Mouse (Mus musculus): Measurements from ENCODE around the gene 1810030O07Rik. TPM values are rescaled to one million over a fixed set of nuclear protein-coding genes. Genes with fewer than 3 reads are reported as not detected.

1810030O07Rik gene
- total and polyA plus RNA-seq, 3 experiments: 31.4 to 216 (median 32.3) TPM

GRCm38 (mm10) chrX:12686910-12687309 lies 13.4 kb upstream of the 1810030O07Rik start:
- Histone ChIP-seq H3K27me3 (ENCODE audit: control insufficient read depth in 1 of 2, insufficient read depth in 2 of 2, low read length in 2 of 2) (no peaks in the 10 kb centered on the region), H3K4me1 (ENCODE audit: control insufficient read depth in 1 of 2, insufficient read depth in 2 of 2, low read length in 2 of 2) (no peaks in the 10 kb centered on the region), H3K79me2 (ENCODE audit: control insufficient read depth, insufficient read depth, low read length, poor library complexity) (no peaks in the 10 kb centered on the region), H3K9ac (ENCODE audit: control insufficient read depth, low read depth, low read length, poor library complexity, severe bottlenecking) (no peak overlapping the region), H3K36me3 (ENCODE audit: control insufficient read depth in 1 of 2, insufficient read depth in 2 of 2, low read length in 2 of 2) (peaks cover 0 to 41% of the 10 kb centered on the region in 2 experiments; a peak in 2 of 4 replicates), H3K9me3 (replicated peaks; ENCODE audit: insufficient read depth, low read length) (no peaks in the 10 kb centered on the region), H3K4me3 (ENCODE audit: control insufficient read depth in 1 of 2, insufficient read depth in 1 of 2, low read depth in 2 of 2, low read length in 2 of 2) (no peak overlapping the region), H3K27ac (ENCODE audit: control insufficient read depth, low read depth, low read length) (no peak overlapping the region)
- DNase-seq (ENCODE audit: low read depth, low spot score): no peak
- TF ChIP-seq GABPA (IDR thresholded peaks at IDR 0.05; ENCODE audit: low read depth, low read length) (no peak), GATA1 (IDR thresholded peaks at IDR 0.05; ENCODE audit: low read depth, low read length) (no peak), ETS1 (IDR thresholded peaks at IDR 0.05; ENCODE audit: low read depth, low read length) (no peak), NRF1 (IDR thresholded peaks at IDR 0.05; ENCODE audit: insufficient read depth, low read depth, low read length, poor library complexity, severe bottlenecking) (no peak), SIN3A (IDR thresholded peaks at IDR 0.05; ENCODE audit: low read length) (no peak), MYB (IDR thresholded peaks at IDR 0.05; ENCODE audit: low read depth, low read length) (no peak), USF1 (IDR thresholded peaks at IDR 0.05; ENCODE audit: low read depth, low read length) (no peak), TBP (IDR thresholded peaks at IDR 0.05; ENCODE audit: low read depth, low read length) (no peak), TCF12 (IDR thresholded peaks at IDR 0.05; ENCODE audit: low read depth, low read length) (no peak), RAD21 (IDR thresholded peaks at IDR 0.05; ENCODE audit: low read depth, low read length) (no peak), E2F4 (IDR thresholded peaks at IDR 0.05; ENCODE audit: borderline replicate concordance, low read depth, low read length) (no peak), RCOR1 (IDR thresholded peaks at IDR 0.05; ENCODE audit: low read depth, low read length) (no peak), NELFE (IDR thresholded peaks at IDR 0.05; ENCODE audit: low read depth, low read length) (no peak), JUND (IDR thresholded peaks at IDR 0.05; ENCODE audit: low read depth, low read length) (no peak), MAZ (IDR thresholded peaks at IDR 0.05; ENCODE audit: low read depth, low read length) (no peak)

- TF ChIP-seq MAX (IDR thresholded peaks at IDR 0.05; ENCODE audit: low read length): no peak
- no peak for TF ChIP-seq EP300 (IDR thresholded peaks at IDR 0.05; ENCODE audit: low read depth in 1 of 2, low read length in 2 of 2)
- TF ChIP-seq MEF2A (IDR thresholded peaks at IDR 0.05; ENCODE audit: extremely low read depth, insufficient replicate concordance, low read depth, low read length, poor library complexity, severe bottlenecking): no peak
- TF ChIP-seq GATA1 (IDR thresholded peaks at IDR 0.05; ENCODE audit: low read depth, low read length): no peak
- TF ChIP-seq NELFE (IDR thresholded peaks at IDR 0.05; ENCODE audit: low read depth, low read length): no peak
- TF ChIP-seq UBTF (IDR thresholded peaks at IDR 0.05; ENCODE audit: borderline replicate concordance, insufficient read depth, low read depth, low read length): no peak
- no peak for TF ChIP-seq MXI1 (IDR thresholded peaks at IDR 0.05; ENCODE audit: low read depth, low read length)
- no peak for TF ChIP-seq RAD21 (IDR thresholded peaks at IDR 0.05; ENCODE audit: low read depth, low read length)
- TF ChIP-seq E2F4 (IDR thresholded peaks at IDR 0.05; ENCODE audit: borderline replicate concordance, low read depth, low read length): no peak
- TF ChIP-seq ZMIZ1 (IDR thresholded peaks at IDR 0.05; ENCODE audit: low read depth, low read length): no peak
- TF ChIP-seq TCF12 (IDR thresholded peaks at IDR 0.05; ENCODE audit: low read depth, low read length): no peak
- no peak for TF ChIP-seq MAZ (IDR thresholded peaks at IDR 0.05; ENCODE audit: low read depth, low read length)
- no peak for TF ChIP-seq POLR2A (IDR thresholded peaks at IDR 0.05; ENCODE audit: control insufficient read depth in 1 of 2, insufficient read depth in 1 of 2, low read depth in 1 of 2, low read length in 2 of 2, poor library complexity in 1 of 2)
- no peak for TF ChIP-seq JUND (IDR thresholded peaks at IDR 0.05; ENCODE audit: low read depth, low read length)
- no peak for TF ChIP-seq SIN3A (IDR thresholded peaks at IDR 0.05; ENCODE audit: low read length)
- TF ChIP-seq CHD1 (IDR thresholded peaks at IDR 0.05; ENCODE audit: low read depth, low read length): no peak
- no peak for TF ChIP-seq HCFC1 (IDR thresholded peaks at IDR 0.05; ENCODE audit: low read depth, low read length)
- no peak for TF ChIP-seq USF2 (IDR thresholded peaks at IDR 0.05; ENCODE audit: borderline replicate concordance in 1 of 2, insufficient read depth in 1 of 2, low read depth in 1 of 2, low read length in 2 of 2)
- H3K9ac ChIP-seq (ENCODE audit: control insufficient read depth, low read depth, low read length, poor library complexity, severe bottlenecking): no peak overlapping the region
- H3K4me3 ChIP-seq (ENCODE audit: control insufficient read depth in 1 of 2, insufficient read depth in 1 of 2, low read depth in 2 of 2, low read length in 2 of 2): no peak overlapping the region
- no peak overlapping the region for H3K27ac ChIP-seq (ENCODE audit: control insufficient read depth, low read depth, low read length)
- no peaks in the 10 kb centered on the region for H3K4me1 ChIP-seq (ENCODE audit: control insufficient read depth in 1 of 2, insufficient read depth in 2 of 2, low read length in 2 of 2)
- H3K9me3 ChIP-seq (replicated peaks; ENCODE audit: insufficient read depth, low read length): no peaks in the 10 kb centered on the region
- DNase-seq (ENCODE audit: low read depth, low spot score): no peak
- no peaks in the 10 kb centered on the region for H3K27me3 ChIP-seq (ENCODE audit: control insufficient read depth in 1 of 2, insufficient read depth in 2 of 2, low read length in 2 of 2)
- peaks cover 0 to 40% of the 10 kb centered on the region in 2 experiments; a peak in 2 of 4 replicates for H3K36me3 ChIP-seq (ENCODE audit: control insufficient read depth in 1 of 2, insufficient read depth in 2 of 2, low read length in 2 of 2)
- no peaks in the 10 kb centered on the region for H3K79me2 ChIP-seq (ENCODE audit: control insufficient read depth, insufficient read depth, low read length, poor library complexity)
Measured at GRCm38 (mm10) chrX:12686071-12686470, 12.6 kb upstream of the 1810030O07Rik start.

Data from MEL (cell line).